Mouse (Mus musculus) liver, adult 2 months (tissue): Measurements from ENCODE around the gene Helb.

Source experiments
- CTCF ChIP-seq: fragments of 200-500 bp; IDR thresholded peaks from 2 replicates; pipeline ENCODE4 v1.5.1; 2011; ENCODE audit warnings: low read depth, low read length, control low read depth
- POLR2A ChIP-seq: fragments of 200-500 bp; IDR thresholded peaks from 2 replicates; pipeline ENCODE4 v1.6.1; 2011; ENCODE audit warnings: low read length, control low read depth; ENCODE audit not compliant: insufficient read depth; ENCODE audit errors: extremely low read depth

GRCm38 (mm10) chr10:120035824-120036223 is 77.0 kb downstream of the Helb start:
- no peak for TF ChIP-seq POLR2A
- no peak for TF ChIP-seq CTCF
